Mouse (Mus musculus): ENCODE results near the gene Cmbl.

Gene Cmbl

GRCm38 (mm10) chr15:31565184-31565583, at the start of gene Cmbl:
Gene Cmbl, plus strand, starts transcription at chr15:31565389.
- DNase-seq (ENCODE audit: low read depth), result no peak

GRCm38 (mm10) chr15:31517186-31517585, 48.0 kb upstream of the Cmbl start:
- DNase-seq (ENCODE audit: low read depth), result peak; percentile 72

- DNase-seq (ENCODE audit: low read depth), result no peak
These were observed 46.8 kb upstream of the Cmbl start for GRCm38 (mm10) chr15:31518371-31518770.

GRCm38 (mm10) chr15:31519000-31519399, 46.2 kb upstream of the Cmbl start:
- DNase-seq (ENCODE audit: low read depth), result no peak

- no peak for DNase-seq (ENCODE audit: low read depth)
These were observed 38.7 kb upstream of the Cmbl start for GRCm38 (mm10) chr15:31526463-31526862.

- DNase-seq (ENCODE audit: low read depth), result no peak
These were observed 36.7 kb upstream of the Cmbl start for GRCm38 (mm10) chr15:31528477-31528876.

GRCm38 (mm10) chr15:31529103-31529502, 36.1 kb upstream of the Cmbl start:
- no peak for DNase-seq (ENCODE audit: low read depth)

GRCm38 (mm10) chr15:31529811-31530658, 35.2 kb upstream of the Cmbl start:
- DNase-seq (ENCODE audit: low read depth), result peak; percentile 52

- peak; percentile 80 for DNase-seq (ENCODE audit: low read depth)
These were observed 34.3 kb upstream of the Cmbl start, which contains the start of gene March6 for GRCm38 (mm10) chr15:31530659-31531445. Gene March6, minus strand, starts transcription at chr15:31531053.

GRCm38 (mm10) chr15:31531446-31532330, 33.5 kb upstream of the Cmbl start:
- peak; percentile 89 for DNase-seq (ENCODE audit: low read depth)

- DNase-seq (ENCODE audit: low read depth), result peak; percentile 51
These were observed 32.7 kb upstream of the Cmbl start for GRCm38 (mm10) chr15:31532331-31533021.

GRCm38 (mm10) chr15:31533529-31533928, 31.7 kb upstream of the Cmbl start:
- DNase-seq (ENCODE audit: low read depth), result peak; percentile 98

- DNase-seq (ENCODE audit: low read depth), result peak; percentile 67
These were observed 30.5 kb upstream of the Cmbl start for GRCm38 (mm10) chr15:31534421-31535258.

GRCm38 (mm10) chr15:31535259-31535855, 29.8 kb upstream of the Cmbl start:
- DNase-seq (ENCODE audit: low read depth), result no peak

- peak; percentile 92 for DNase-seq (ENCODE audit: low read depth)
These were observed 29.0 kb upstream of the Cmbl start for GRCm38 (mm10) chr15:31536051-31536737.

GRCm38 (mm10) chr15:31537706-31538105, 27.5 kb upstream of the Cmbl start:
- no peak for DNase-seq (ENCODE audit: low read depth)

- DNase-seq (ENCODE audit: low read depth), result no peak
These were observed 26.8 kb upstream of the Cmbl start for GRCm38 (mm10) chr15:31538346-31538745.

GRCm38 (mm10) chr15:31539643-31540512, 25.3 kb upstream of the Cmbl start:
- no peak for DNase-seq (ENCODE audit: low read depth)

GRCm38 (mm10) chr15:31540513-31540802, 24.7 kb upstream of the Cmbl start:
- DNase-seq (ENCODE audit: low read depth), result no peak
